Mouse (Mus musculus): ENCODE measurements around the gene Nps.

- TF ChIP-seq CTCF (IDR thresholded peaks at IDR 0.05; ENCODE audit: borderline replicate concordance, insufficient read depth, low read length) (no peak), POLR2A (IDR thresholded peaks at IDR 0.05; ENCODE audit: low read depth, low read length) (no peak)
These were observed 24.7 kb downstream of the Nps start for GRCm38 (mm10) chr7:135283212-135283611.

Measured in embryonic fibroblast, embryonic 13.5 days (primary cell).